Comparison of ENCODE assay signal across 9 mouse cellular contexts in genomic region chr8:10664861-10665543, GRCm38 (mm10).
A peak's percentile ranks its signal among the peaks of the same experiment; 100 is the strongest.
DNase-seq lines count a peak whose midpoint lies in the region; ATAC-seq and TF ChIP-seq lines count a peak whose summit lies in the region.
"Had no signal": no experiment of that assay in that cellular context is flagged by ENCODE, and none has a peak within 500 bp of the region (broad histone marks: within the 10 kb centered on the region; RNA-seq: fewer than 3 reads in every experiment).

No protein-coding gene starts in this region.

- H3K4me2 ChIP-seq in intestine, embryonic 15.5 days (replicated peaks), result no peak overlapping the region
- H3K4me2 ChIP-seq in intestine, embryonic 16.5 days (ENCODE audit: low read depth, low read length), result no peak overlapping the region
- H3K4me2 ChIP-seq in myocyte (ENCODE audit: low read depth), result peak overlapping the region; percentile 65
- H3K4me2 ChIP-seq: liver, embryonic 12.5 days had no signal

- peak; percentile 59 for ATAC-seq in intestine, embryonic 15.5 days
- ATAC-seq in intestine, embryonic 16.5 days, result no peak
- no peak for ATAC-seq in frontal cortex, adult (ENCODE audit: low TSS enrichment)
- ATAC-seq: liver, embryonic 12.5 days had no signal

- H3K27me3 ChIP-seq in intestine, embryonic 15.5 days (replicated peaks), result no peaks in the 10 kb centered on the region
- no peaks in the 10 kb centered on the region for H3K27me3 ChIP-seq in intestine, embryonic 16.5 days (replicated peaks; ENCODE audit: control insufficient read depth, insufficient read depth, low read length)
- no peaks in the 10 kb centered on the region for H3K27me3 ChIP-seq in myocyte (ENCODE audit: control insufficient read depth, insufficient read depth, insufficient read length)
- H3K27me3 ChIP-seq: liver, embryonic 12.5 days had no signal

- H3K9me3 ChIP-seq in intestine, embryonic 15.5 days, result no peaks in the 10 kb centered on the region
- H3K9me3 ChIP-seq in intestine, embryonic 16.5 days (ENCODE audit: control insufficient read depth, low read length), result no peaks in the 10 kb centered on the region
- H3K9me3 ChIP-seq: liver, embryonic 12.5 days had no signal

- H3K79me2 ChIP-seq in myocyte (ENCODE audit: control insufficient read depth, insufficient read depth), result no peaks in the 10 kb centered on the region

- intact Hi-C loops in gastrocnemius, postnatal 14 days (cut with DNase I; ENCODE audit: low total_unique reads), result no loop called here

- no peak for TF ChIP-seq POLR2A in myocyte (IDR thresholded peaks at IDR 0.05; ENCODE audit: insufficient read length, low read depth)

- 20% methylated on average over 13 of the region's 13 CpGs for WGBS in intestine, embryonic 15.5 days
- WGBS in intestine, embryonic 16.5 days, result 18% methylated on average over 13 of the region's 13 CpGs

- H3K4me1 ChIP-seq in intestine, embryonic 15.5 days (replicated peaks), result peaks cover 8% of the 10 kb centered on the region; the same call in 1 of the 2 replicates
- peaks cover 3% of the 10 kb centered on the region; the same call in 1 of the 2 replicates for H3K4me1 ChIP-seq in intestine, embryonic 16.5 days (ENCODE audit: control insufficient read depth, insufficient read depth, low read length)

- H3K9ac ChIP-seq in intestine, embryonic 15.5 days, result no peak overlapping the region
- H3K9ac ChIP-seq in intestine, embryonic 16.5 days (ENCODE audit: low read depth, low read length), result no peak overlapping the region
- H3K9ac ChIP-seq: liver, embryonic 12.5 days had no signal

- no peak overlapping the region for H3ac ChIP-seq in myocyte (ENCODE audit: control insufficient read depth, insufficient read length)

- no peak overlapping the region for H3K4me3 ChIP-seq in intestine, embryonic 15.5 days (replicated peaks)
- H3K4me3 ChIP-seq in intestine, embryonic 16.5 days (ENCODE audit: low read length), result no peak overlapping the region
- no peak overlapping the region for H3K4me3 ChIP-seq in myocyte
- H3K4me3 ChIP-seq: liver, embryonic 12.5 days had no signal

- 0 out of 2 replicates have a peak overlapping the region, but pooled peaks have one; percentile 9 for H3K27ac ChIP-seq in intestine, embryonic 15.5 days
- H3K27ac ChIP-seq in intestine, embryonic 16.5 days (ENCODE audit: low read length), result no peak overlapping the region
- H3K27ac ChIP-seq: liver, embryonic 12.5 days had no signal

- peak; percentile 86 for DNase-seq in ZHBTc4 (ENCODE audit: low read depth, low spot score)
- peak; percentile 89 for DNase-seq in kidney, adult 9 months
- DNase-seq in gastrocnemius, postnatal 14 days, result no peak
- no peak for DNase-seq in gastrocnemius, postnatal 10 days

- no peaks in the 10 kb centered on the region for H3K36me3 ChIP-seq in intestine, embryonic 15.5 days
- no peaks in the 10 kb centered on the region for H3K36me3 ChIP-seq in intestine, embryonic 16.5 days (ENCODE audit: control insufficient read depth, insufficient read depth, low read length)
- no peaks in the 10 kb centered on the region for H3K36me3 ChIP-seq in myocyte (ENCODE audit: control insufficient read depth, insufficient read depth)
- H3K36me3 ChIP-seq: liver, embryonic 12.5 days had no signal

TF ChIP-seq in myocyte, 11 proteins besides CTCF, POLR2A, EP300 and RAD21:
- TF ChIP-seq USF1 (IDR thresholded peaks at IDR 0.05; ENCODE audit: low read depth) (no peak), TCF12 (IDR thresholded peaks at IDR 0.05; ENCODE audit: insufficient read depth, poor library complexity, severe bottlenecking) (no peak), E2F4 (IDR thresholded peaks at IDR 0.05; ENCODE audit: insufficient read depth) (no peak), MYOD1 (IDR thresholded peaks at IDR 0.05; ENCODE audit: control insufficient read depth in 1 of 3, insufficient read length in 2 of 3, low read depth in 2 of 3) (no peak), REST (IDR thresholded peaks at IDR 0.05; ENCODE audit: insufficient read depth, insufficient read length) (no peak), CEBPB (IDR thresholded peaks at IDR 0.05; ENCODE audit: insufficient read depth, poor library complexity, severe bottlenecking) (no peak), TCF3 (IDR thresholded peaks at IDR 0.05; ENCODE audit: insufficient read length, low read depth) (no peak), MYOG (IDR thresholded peaks at IDR 0.05; ENCODE audit: control insufficient read depth in 1 of 3, insufficient read depth in 1 of 3, insufficient read length in 2 of 3, low read depth in 2 of 3) (no peak), POLR2AphosphoS2 (IDR thresholded peaks at IDR 0.05; ENCODE audit: insufficient read length, low read depth) (no peak), MAX (IDR thresholded peaks at IDR 0.05; ENCODE audit: low read depth) (no peak), SRF (IDR thresholded peaks at IDR 0.05; ENCODE audit: control insufficient read depth, insufficient read length, low read depth) (no peak)

Comparison
In these comparisons a context has a peak if more than half of its experiments do, and no peak if none do; other contexts are left out.
1. DNase-seq: peak in ZHBTc4 (single experiment) and kidney, adult 9 months (single experiment); none in gastrocnemius, postnatal 14 days (single experiment) and gastrocnemius, postnatal 10 days (single experiment).